ENCODE assay signal across 8 mouse cellular contexts in genomic region chr16:95586311-95586602, GRCm38 (mm10). TPM values are rescaled to one million over a fixed set of nuclear protein-coding genes. Genes with fewer than 3 reads are reported as not detected.
DNase-seq lines count a peak whose midpoint lies in the region; ATAC-seq and TF ChIP-seq lines count a peak whose summit lies in the region.

Gene Erg, minus strand, starts transcription at chr16:95586593.

- H3K4me3 ChIP-seq in liver, adult 2 months (ENCODE audit: insufficient read depth, low read depth, low read length): peak within 1 kb of the TSS; percentile 12; the same call in 1 of the 2 replicates
- H3K4me3 ChIP-seq in forebrain, embryonic 12.5 days (replicated peaks): peak within 1 kb of the TSS; percentile 53
- peak within 1 kb of the TSS; percentile 41 for H3K4me3 ChIP-seq in hindbrain, postnatal 0 days (ENCODE audit: low read length)
- peak within 1 kb of the TSS; percentile 39 for H3K4me3 ChIP-seq in neural tube, embryonic 11.5 days (ENCODE audit: low read depth, low read length)

- H3K4me1 ChIP-seq in liver, adult 2 months (ENCODE audit: control insufficient read depth, insufficient read depth, low read length): no peaks in the 10 kb centered on the region
- H3K4me1 ChIP-seq in forebrain, embryonic 12.5 days: peaks cover 21% of the 10 kb centered on the region
- H3K4me1 ChIP-seq in hindbrain, postnatal 0 days (ENCODE audit: insufficient read depth, low read length): peaks cover 6% of the 10 kb centered on the region; the same call in 1 of the 2 replicates
- peaks cover 5% of the 10 kb centered on the region; the same call in 1 of the 2 replicates for H3K4me1 ChIP-seq in neural tube, embryonic 11.5 days (ENCODE audit: control insufficient read depth, insufficient read depth, low read length)

- peak within 1 kb of the TSS; percentile 94 for H3K4me2 ChIP-seq in forebrain, embryonic 12.5 days
- H3K4me2 ChIP-seq in hindbrain, postnatal 0 days (ENCODE audit: low read depth, low read length): peak within 1 kb of the TSS; percentile 61
- H3K4me2 ChIP-seq in neural tube, embryonic 11.5 days (ENCODE audit: low read depth): peak within 1 kb of the TSS; percentile 84

- H3K9me3 ChIP-seq in forebrain, embryonic 12.5 days: no peaks in the 10 kb centered on the region
- no peaks in the 10 kb centered on the region for H3K9me3 ChIP-seq in hindbrain, postnatal 0 days (ENCODE audit: low read length)
- H3K9me3 ChIP-seq in neural tube, embryonic 11.5 days (ENCODE audit: control insufficient read depth, low read length): no peaks in the 10 kb centered on the region

- TF ChIP-seq POLR2A in liver, adult 2 months (IDR thresholded peaks at IDR 0.05; ENCODE audit: extremely low read depth, insufficient read depth, low read length): no peak

- WGBS in liver, adult 2 months: 15% methylated on average over 5 of the region's 5 CpGs
- 7% methylated on average over 5 of the region's 5 CpGs for WGBS in forebrain, embryonic 12.5 days
- WGBS in hindbrain, postnatal 0 days: 13% methylated on average over 5 of the region's 5 CpGs
- WGBS in neural tube, embryonic 11.5 days: 2% methylated on average over 5 of the region's 5 CpGs

- no peak for ATAC-seq in forebrain, embryonic 12.5 days (ENCODE audit: low FRiP score)
- no peak for ATAC-seq in hindbrain, postnatal 0 days
- no peak; the same call in 1 of the 2 replicates for ATAC-seq in neural tube, embryonic 11.5 days (ENCODE audit: insufficient read depth, low FRiP score, low TSS enrichment)
- no peak for ATAC-seq in erythroid progenitor cell, adult 5-6 weeks (replicated peaks; ENCODE audit: low FRiP score, poor library complexity, severe bottlenecking)

- H3K9ac ChIP-seq in liver, adult 2 months (ENCODE audit: low read depth, low read length): no peak within 1 kb of the TSS
- peak within 1 kb of the TSS; percentile 55 for H3K9ac ChIP-seq in forebrain, embryonic 12.5 days
- H3K9ac ChIP-seq in hindbrain, postnatal 0 days (replicated peaks; ENCODE audit: low read length): 0 out of 2 replicates have a peak within 1 kb of the TSS, but pooled peaks have one; percentile 13
- H3K9ac ChIP-seq in neural tube, embryonic 11.5 days (ENCODE audit: low read length): peak within 1 kb of the TSS; percentile 44

- peaks cover 17% of the 10 kb centered on the region for H3K27me3 ChIP-seq in liver, adult 2 months (ENCODE audit: control insufficient read depth, insufficient read depth, low read length)
- H3K27me3 ChIP-seq in forebrain, embryonic 12.5 days: peaks cover 43% of the 10 kb centered on the region
- peaks cover 30% of the 10 kb centered on the region; the same call in 1 of the 2 replicates for H3K27me3 ChIP-seq in hindbrain, postnatal 0 days (ENCODE audit: insufficient read depth, low read length)
- H3K27me3 ChIP-seq in neural tube, embryonic 11.5 days (ENCODE audit: control insufficient read depth, insufficient read depth, low read length): peaks cover 15% of the 10 kb centered on the region

- no peak for TF ChIP-seq CTCF in liver, adult 2 months (IDR thresholded peaks at IDR 0.05; ENCODE audit: low read depth, low read length)
- TF ChIP-seq CTCF in hindbrain, postnatal 0 days (IDR thresholded peaks at IDR 0.05; ENCODE audit: low read depth): no peak

- no peaks in the 10 kb centered on the region for H3K36me3 ChIP-seq in liver, adult 2 months (ENCODE audit: control insufficient read depth, insufficient read depth, low read length)
- no peaks in the 10 kb centered on the region for H3K36me3 ChIP-seq in forebrain, embryonic 12.5 days (replicated peaks)
- no peaks in the 10 kb centered on the region for H3K36me3 ChIP-seq in hindbrain, postnatal 0 days (ENCODE audit: insufficient read depth, low read length)
- no peaks in the 10 kb centered on the region for H3K36me3 ChIP-seq in neural tube, embryonic 11.5 days (ENCODE audit: control insufficient read depth, insufficient read depth, low read length)

- H3K79me2 ChIP-seq in liver, adult 2 months (ENCODE audit: control insufficient read depth, insufficient read depth, low read length): no peaks in the 10 kb centered on the region

- DNase-seq in liver, adult 2 months (ENCODE audit: extremely low read depth, low read depth, low spot score): no peak
- no peak for DNase-seq in liver
- DNase-seq in hindbrain, postnatal 0 days (ENCODE audit: low spot score): no peak
- peak; percentile 10 for DNase-seq in neural tube, embryonic 11.5 days (ENCODE audit: low spot score)
- DNase-seq in left cerebral cortex, adult 18-20 months (ENCODE audit: low spot score in 2 of 2): no peak
- DNase-seq in urinary bladder, postnatal 10 days (ENCODE audit: low spot score): no peak

- no peak within 1 kb of the TSS for H3K27ac ChIP-seq in liver, adult 2 months (replicated peaks; ENCODE audit: insufficient read depth, low read depth, low read length)
- no peak within 1 kb of the TSS for H3K27ac ChIP-seq in forebrain, embryonic 12.5 days
- no peak within 1 kb of the TSS for H3K27ac ChIP-seq in hindbrain, postnatal 0 days
- no peak within 1 kb of the TSS for H3K27ac ChIP-seq in neural tube, embryonic 11.5 days (ENCODE audit: low read depth, low read length)

RNA-seq across cellular contexts. Expression of gene Erg, which starts in this region (rescaled TPM):
- 5.0 and 5.6 TPM in 2 replicates for total RNA-seq in liver, adult 2 months (2014; rRNA removed)
- 4.5 and 4.8 TPM in 2 replicates for polyA plus RNA-seq in liver, adult 2 months (2012; rRNA removed)
- 2.5 and 3.4 TPM in 2 replicates for polyA plus RNA-seq in forebrain, embryonic 12.5 days (2016; fragmentation: Nextera tagmentation; extraction: Ambion mirVana)
- 3.8 and 7.0 TPM in 2 replicates for total RNA-seq in hindbrain, postnatal 0 days (2014; rRNA removed)
- polyA plus RNA-seq in hindbrain, postnatal 0 days (2015; fragmentation: Nextera tagmentation; extraction: Ambion mirVana): 2.5 TPM in 2 replicates
- 2.1 and 3.0 TPM in 2 replicates for polyA plus RNA-seq in neural tube, embryonic 11.5 days (2014; fragmentation: Nextera tagmentation; extraction: Ambion mirVana)
- total RNA-seq in left cerebral cortex, adult 18-20 months (2021): 1 to 10 TPM; 3.7 to 4.4 TPM
- 4.6 and 5.0 TPM in 2 replicates for total RNA-seq in erythroid progenitor cell, adult 5-6 weeks (2015; ENCODE audit: low replicate concordance)
- 2.4 and 8.1 TPM in 2 replicates for total RNA-seq in erythroid progenitor cell, adult 5-6 weeks (2017; ENCODE audit: low replicate concordance)
